Mouse (Mus musculus): ENCODE results near the gene Golga1. TPM values are rescaled to one million over a fixed set of nuclear protein-coding genes. Genes with fewer than 3 reads are reported as not detected.

The Golga1 gene
- polyA plus RNA-seq, 1 experiment from 2014 or later = 34.6 TPM

DNA sequence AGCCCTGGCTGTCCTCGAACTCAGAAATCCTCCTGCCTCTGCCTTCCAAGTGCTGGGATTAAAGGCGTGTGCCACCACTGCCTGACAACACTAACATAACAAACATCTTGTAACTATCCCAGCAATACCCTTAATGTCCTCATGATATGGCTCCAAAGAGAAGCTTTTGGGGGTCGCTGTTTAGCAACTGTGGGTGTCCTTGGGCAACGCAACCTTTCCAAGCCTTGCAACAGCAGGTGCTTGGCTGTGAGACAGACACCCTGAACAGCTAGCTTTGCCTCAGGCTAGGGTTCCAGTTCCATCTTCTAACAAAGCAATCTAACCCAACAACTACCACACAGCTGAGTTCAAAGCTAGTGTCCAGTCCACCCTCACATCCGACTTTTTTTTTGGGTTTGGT lies 61.8 kb downstream of the Golga1 start:
- H3K9ac ChIP-seq (replicated peaks; ENCODE audit: low read depth, low read length) = peak overlapping the region; percentile 80
- ATAC-seq (ENCODE audit: low read depth) = no peak
- 75% methylated on average over 5 of the region's 5 CpGs for WGBS

DNA sequence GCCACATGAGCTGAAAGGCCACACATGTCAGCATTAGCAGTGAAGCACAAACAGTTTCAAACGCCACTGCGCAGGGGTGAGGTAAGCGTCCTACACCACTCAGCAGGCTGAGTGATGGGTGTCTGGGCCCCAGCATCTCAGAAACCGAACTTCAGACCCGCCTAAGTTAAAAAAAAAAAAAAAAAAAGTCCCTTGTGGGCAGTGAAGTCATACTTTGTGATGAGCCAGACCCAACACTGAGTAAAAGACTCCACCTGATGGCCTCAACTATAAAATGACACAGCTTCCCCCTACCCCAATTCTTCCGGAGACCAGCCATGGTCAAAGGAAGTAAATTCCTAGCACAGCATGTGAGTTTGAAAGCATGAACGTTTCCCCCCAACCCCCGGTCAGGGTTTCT lies 62.2 kb downstream of the Golga1 start:
- H3K4me3 ChIP-seq (ENCODE audit: low read depth, low read length) = no peak overlapping the region; the same call in 1 of the 2 replicates
- WGBS = 52% methylated on average over 8 of the region's 8 CpGs
- H3K9me3 ChIP-seq (ENCODE audit: control insufficient read depth, low read length) = no peaks in the 10 kb centered on the region
- no peak for ATAC-seq (ENCODE audit: low read depth)
- H3K27me3 ChIP-seq (ENCODE audit: control insufficient read depth, insufficient read depth, low read length) = no peaks in the 10 kb centered on the region
- H3K4me2 ChIP-seq (ENCODE audit: low read depth, low read length) = peak overlapping the region; percentile 92
- H3K4me1 ChIP-seq (ENCODE audit: control insufficient read depth, insufficient read depth, low read length) = peaks cover 26% of the 10 kb centered on the region
- H3K9ac ChIP-seq (replicated peaks; ENCODE audit: low read depth, low read length) = no peak overlapping the region
- no peak overlapping the region for H3K27ac ChIP-seq (ENCODE audit: low read depth, low read length)
- peaks cover 32% of the 10 kb centered on the region for H3K36me3 ChIP-seq (ENCODE audit: control insufficient read depth, insufficient read depth, low read length)

More for the DNA sequence above, 61.8 kb downstream of the Golga1 start:
- peaks cover 32% of the 10 kb centered on the region for H3K36me3 ChIP-seq (ENCODE audit: control insufficient read depth, insufficient read depth, low read length)
- H3K4me1 ChIP-seq (ENCODE audit: control insufficient read depth, insufficient read depth, low read length) = peaks cover 26% of the 10 kb centered on the region
- peak overlapping the region; percentile 92 for H3K4me2 ChIP-seq (ENCODE audit: low read depth, low read length)
- no peak overlapping the region for H3K27ac ChIP-seq (ENCODE audit: low read depth, low read length)
- H3K4me3 ChIP-seq (ENCODE audit: low read depth, low read length) = peak overlapping the region; percentile 48
- no peaks in the 10 kb centered on the region for H3K27me3 ChIP-seq (ENCODE audit: control insufficient read depth, insufficient read depth, low read length)
- H3K9me3 ChIP-seq (ENCODE audit: control insufficient read depth, low read length) = no peaks in the 10 kb centered on the region

DNA sequence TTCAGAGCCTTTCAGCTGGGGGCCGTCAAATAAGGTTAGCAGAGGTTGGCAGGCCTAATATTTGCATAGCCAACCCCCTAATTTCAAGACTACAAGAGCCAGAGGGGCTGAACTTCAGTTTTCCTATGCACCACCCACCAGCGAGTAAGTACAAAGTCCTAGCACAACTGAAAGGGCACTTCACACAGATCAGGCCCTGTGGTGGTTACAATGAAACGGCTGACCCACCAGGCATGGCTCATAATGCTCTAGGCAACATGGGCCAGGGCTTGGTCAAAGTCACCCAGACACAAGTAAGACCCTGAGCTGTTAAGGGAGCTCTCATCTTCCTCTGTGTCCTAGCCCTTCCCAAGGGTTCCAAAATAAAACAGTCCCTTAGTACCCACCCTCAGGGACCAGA lies 63.5 kb downstream of the Golga1 start:
- Histone ChIP-seq H3K4me3 (ENCODE audit: low read depth, low read length) (no peak overlapping the region), H3K4me1 (ENCODE audit: control insufficient read depth, insufficient read depth, low read length) (peaks cover 22% of the 10 kb centered on the region), H3K27me3 (ENCODE audit: control insufficient read depth, insufficient read depth, low read length) (no peaks in the 10 kb centered on the region), H3K36me3 (ENCODE audit: control insufficient read depth, insufficient read depth, low read length) (peaks cover 32% of the 10 kb centered on the region), H3K9me3 (ENCODE audit: control insufficient read depth, low read length) (no peaks in the 10 kb centered on the region), H3K4me2 (ENCODE audit: low read depth, low read length) (no peak overlapping the region), H3K27ac (ENCODE audit: low read depth, low read length) (no peak overlapping the region), H3K9ac (replicated peaks; ENCODE audit: low read depth, low read length) (no peak overlapping the region)
- WGBS = 85% methylated on average over 3 of the region's 3 CpGs
- ATAC-seq (ENCODE audit: low read depth) = no peak

DNA sequence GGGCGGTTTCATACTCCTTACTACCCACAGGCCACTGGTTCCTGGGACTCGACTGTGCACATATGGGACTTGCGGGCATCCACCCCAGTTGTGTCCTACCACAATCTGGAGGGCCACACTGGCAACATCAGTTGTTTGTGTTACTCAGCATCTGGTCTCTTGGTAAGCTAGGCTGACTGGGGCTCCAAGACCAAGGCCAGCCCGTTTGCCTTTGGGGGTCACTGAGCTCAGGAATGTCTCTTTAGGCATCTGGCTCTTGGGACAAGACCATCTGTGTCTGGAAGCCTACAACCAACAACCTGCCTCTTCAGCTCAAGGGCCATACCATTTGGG lies 64.8 kb downstream of the Golga1 start:
- H3K4me3 ChIP-seq (ENCODE audit: low read depth, low read length) = no peak overlapping the region
- H3K9ac ChIP-seq (replicated peaks; ENCODE audit: low read depth, low read length) = no peak overlapping the region
- H3K36me3 ChIP-seq (ENCODE audit: control insufficient read depth, insufficient read depth, low read length) = peaks cover 32% of the 10 kb centered on the region
- H3K4me2 ChIP-seq (ENCODE audit: low read depth, low read length) = no peak overlapping the region
- no peaks in the 10 kb centered on the region for H3K9me3 ChIP-seq (ENCODE audit: control insufficient read depth, low read length)
- no peak for ATAC-seq (ENCODE audit: low read depth)
- no peaks in the 10 kb centered on the region for H3K27me3 ChIP-seq (ENCODE audit: control insufficient read depth, insufficient read depth, low read length)
- peaks cover 14% of the 10 kb centered on the region for H3K4me1 ChIP-seq (ENCODE audit: control insufficient read depth, insufficient read depth, low read length)
- 88% methylated on average over 4 of the region's 4 CpGs for WGBS
- no peak overlapping the region for H3K27ac ChIP-seq (ENCODE audit: low read depth, low read length)

DNA sequence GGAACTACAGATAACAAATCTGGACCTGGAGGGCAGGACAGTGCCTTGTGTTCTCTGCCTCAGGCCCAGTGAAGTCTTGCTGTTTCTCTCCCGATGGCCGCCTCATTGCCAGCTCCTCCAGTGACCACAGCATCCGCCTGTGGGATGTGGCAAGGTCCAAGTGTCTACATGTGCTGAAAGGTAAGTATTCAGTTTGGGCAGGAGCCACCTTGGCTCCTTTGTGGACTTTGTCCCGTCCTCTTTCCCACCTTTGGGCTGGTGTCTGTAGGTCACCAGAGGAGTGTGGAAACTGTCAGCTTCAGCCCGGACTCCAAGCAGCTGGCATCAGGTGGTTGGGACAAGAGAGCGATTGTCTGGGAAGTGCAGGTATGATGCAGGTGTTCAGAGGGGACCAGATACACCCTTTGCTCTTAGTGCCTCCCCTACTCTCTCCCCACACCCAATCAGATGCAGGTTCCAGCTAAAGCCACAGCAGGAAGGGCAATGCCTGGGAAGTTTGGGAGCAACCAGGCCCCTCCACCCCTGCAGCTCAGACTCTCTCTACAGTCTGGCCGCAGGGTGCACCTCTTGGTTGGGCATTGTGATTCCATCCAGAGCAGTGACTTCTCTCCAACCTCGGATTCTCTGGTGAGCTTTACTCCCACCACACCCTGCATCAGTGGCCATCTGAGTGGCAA lies 65.3 kb downstream of the Golga1 start:
- no peak overlapping the region for H3K9ac ChIP-seq (replicated peaks; ENCODE audit: low read depth, low read length)
- no peak overlapping the region for H3K27ac ChIP-seq (ENCODE audit: low read depth, low read length)
- H3K4me1 ChIP-seq (ENCODE audit: control insufficient read depth, insufficient read depth, low read length) = peaks cover 14% of the 10 kb centered on the region
- H3K9me3 ChIP-seq (ENCODE audit: control insufficient read depth, low read length) = no peaks in the 10 kb centered on the region
- 70% methylated on average over 8 of the region's 8 CpGs for WGBS
- H3K4me3 ChIP-seq (ENCODE audit: low read depth, low read length) = no peak overlapping the region
- H3K4me2 ChIP-seq (ENCODE audit: low read depth, low read length) = no peak overlapping the region
- no peaks in the 10 kb centered on the region for H3K27me3 ChIP-seq (ENCODE audit: control insufficient read depth, insufficient read depth, low read length)
- ATAC-seq (ENCODE audit: low read depth) = no peak
- H3K36me3 ChIP-seq (ENCODE audit: control insufficient read depth, insufficient read depth, low read length) = peaks cover 32% of the 10 kb centered on the region

DNA sequence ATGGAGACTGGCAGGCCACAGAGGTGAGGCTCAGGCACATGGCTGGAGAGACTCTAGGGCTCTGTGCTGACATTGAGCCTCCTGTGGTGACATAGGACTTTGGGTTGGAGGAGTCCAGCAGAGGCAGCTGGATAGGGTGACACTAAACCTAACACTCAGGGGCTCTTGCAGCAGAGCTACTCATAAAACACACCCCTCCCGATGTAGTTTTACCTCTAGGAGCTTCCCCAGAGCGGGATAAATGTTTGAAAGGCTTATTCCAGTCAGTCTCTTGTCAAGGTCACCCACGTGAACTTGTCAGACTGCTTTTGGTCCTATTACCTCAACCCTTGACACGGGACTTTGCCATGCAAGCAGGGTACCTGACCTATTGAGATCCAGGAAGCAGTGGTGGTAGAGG lies 66.0 kb downstream of the Golga1 start:
- Histone ChIP-seq H3K27ac (ENCODE audit: low read depth, low read length) (no peak overlapping the region), H3K4me3 (ENCODE audit: low read depth, low read length) (no peak overlapping the region), H3K36me3 (ENCODE audit: control insufficient read depth, insufficient read depth, low read length) (peaks cover 32% of the 10 kb centered on the region), H3K4me1 (ENCODE audit: control insufficient read depth, insufficient read depth, low read length) (peaks cover 14% of the 10 kb centered on the region), H3K4me2 (ENCODE audit: low read depth, low read length) (no peak overlapping the region), H3K9ac (replicated peaks; ENCODE audit: low read depth, low read length) (no peak overlapping the region), H3K9me3 (ENCODE audit: control insufficient read depth, low read length) (no peaks in the 10 kb centered on the region), H3K27me3 (ENCODE audit: control insufficient read depth, insufficient read depth, low read length) (no peaks in the 10 kb centered on the region)
- WGBS = 67% methylated on average over 4 of the region's 4 CpGs
- ATAC-seq (ENCODE audit: low read depth) = no peak

DNA sequence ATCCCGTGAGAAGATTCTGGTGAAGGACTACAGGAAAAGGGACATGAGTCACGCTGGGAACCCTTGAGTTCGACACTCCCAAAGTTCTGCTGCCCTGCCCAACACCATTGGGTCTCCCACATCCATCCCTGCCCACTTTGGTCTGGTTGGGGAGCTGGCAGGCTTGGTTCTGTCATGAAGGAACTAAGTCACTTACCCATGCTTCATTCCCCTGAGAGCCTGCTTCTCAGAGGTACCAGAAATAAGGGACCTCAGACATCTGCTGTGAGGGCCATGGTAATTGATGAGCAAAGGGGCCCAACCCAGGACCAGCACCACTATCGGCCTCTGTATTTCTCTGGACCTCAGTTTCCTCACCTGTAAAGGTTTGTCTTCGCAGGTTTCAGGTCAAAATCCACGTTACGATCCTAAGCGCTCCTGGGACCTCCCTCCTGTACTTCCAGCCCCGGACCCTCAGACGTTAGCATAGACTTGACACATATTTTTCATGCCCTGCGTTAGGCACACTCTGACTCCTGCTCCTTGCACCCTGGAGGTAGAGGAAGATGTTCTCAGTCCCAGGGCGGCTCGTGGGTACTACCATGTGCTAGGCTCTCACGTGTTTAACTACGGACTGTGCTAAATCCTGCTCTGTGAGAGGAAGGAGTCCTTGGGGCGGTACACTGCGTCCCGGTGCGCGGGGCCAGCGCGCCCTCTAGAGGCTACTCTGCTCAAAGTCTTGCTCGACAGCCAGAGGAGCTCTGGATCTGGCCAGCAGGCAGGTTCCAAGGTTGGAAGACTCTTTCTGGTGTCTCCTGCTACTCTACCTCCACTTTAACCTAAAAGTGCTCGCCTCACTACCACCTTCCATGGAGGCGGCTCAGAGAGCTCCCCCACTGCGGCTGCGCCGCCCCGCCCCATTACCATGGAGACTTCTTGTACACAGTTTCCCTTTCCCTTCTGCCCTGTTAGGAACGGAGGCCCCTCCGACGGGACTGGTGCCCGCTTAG lies 67.7 kb downstream of the Golga1 start, which contains the start of gene Wdr38:
Gene Wdr38, plus strand, starts transcription at position 91 of the 989 bp plus-strand sequence.
- Histone ChIP-seq H3K27me3 (ENCODE audit: control insufficient read depth, insufficient read depth, low read length) (no peaks in the 10 kb centered on the region), H3K4me2 (ENCODE audit: low read depth, low read length) (peak within 1 kb of the TSS; percentile 43), H3K27ac (ENCODE audit: low read depth, low read length) (no peak within 1 kb of the TSS), H3K4me3 (ENCODE audit: low read depth, low read length) (peak within 1 kb of the TSS; percentile 29), H3K9me3 (ENCODE audit: control insufficient read depth, low read length) (no peaks in the 10 kb centered on the region), H3K36me3 (ENCODE audit: control insufficient read depth, insufficient read depth, low read length) (peaks cover 25% of the 10 kb centered on the region), H3K4me1 (ENCODE audit: control insufficient read depth, insufficient read depth, low read length) (no peaks in the 10 kb centered on the region), H3K9ac (replicated peaks; ENCODE audit: low read depth, low read length) (peak within 1 kb of the TSS; percentile 16; the same call in 1 of the 2 replicates)
- 17% methylated on average over 33 of the region's 33 CpGs for WGBS
- ATAC-seq (ENCODE audit: low read depth) = peak; percentile 93

DNA sequence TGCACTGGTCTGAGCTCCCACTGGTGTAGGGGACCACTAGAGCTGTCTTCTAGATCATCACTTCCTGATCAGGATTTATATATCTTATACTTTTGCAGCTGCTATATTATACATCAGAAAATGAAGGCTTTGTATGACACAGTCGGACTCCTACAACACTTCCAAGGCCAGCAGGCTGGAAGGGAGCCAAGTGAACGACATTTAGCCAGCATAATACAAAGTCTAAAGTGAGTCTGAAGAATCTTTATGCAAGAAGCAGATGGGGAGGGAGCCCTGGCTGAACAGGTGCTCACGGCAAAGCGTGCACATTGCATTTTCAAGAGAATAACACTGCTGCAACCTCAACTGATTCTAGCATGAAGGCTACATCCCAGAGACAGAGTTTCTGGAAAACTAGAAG lies 72.9 kb downstream of the Golga1 start:
- no peak overlapping the region for H3K27ac ChIP-seq (ENCODE audit: low read depth, low read length)
- H3K9ac ChIP-seq (replicated peaks; ENCODE audit: low read depth, low read length) = no peak overlapping the region
- no peaks in the 10 kb centered on the region for H3K27me3 ChIP-seq (ENCODE audit: control insufficient read depth, insufficient read depth, low read length)
- H3K4me3 ChIP-seq (ENCODE audit: low read depth, low read length) = no peak overlapping the region
- no peaks in the 10 kb centered on the region for H3K36me3 ChIP-seq (ENCODE audit: control insufficient read depth, insufficient read depth, low read length)
- H3K4me1 ChIP-seq (ENCODE audit: control insufficient read depth, insufficient read depth, low read length) = no peaks in the 10 kb centered on the region
- 46% methylated on average over 4 of the region's 4 CpGs for WGBS
- no peaks in the 10 kb centered on the region for H3K9me3 ChIP-seq (ENCODE audit: control insufficient read depth, low read length)
- no peak for ATAC-seq (ENCODE audit: low read depth)
- H3K4me2 ChIP-seq (ENCODE audit: low read depth, low read length) = no peak overlapping the region

DNA sequence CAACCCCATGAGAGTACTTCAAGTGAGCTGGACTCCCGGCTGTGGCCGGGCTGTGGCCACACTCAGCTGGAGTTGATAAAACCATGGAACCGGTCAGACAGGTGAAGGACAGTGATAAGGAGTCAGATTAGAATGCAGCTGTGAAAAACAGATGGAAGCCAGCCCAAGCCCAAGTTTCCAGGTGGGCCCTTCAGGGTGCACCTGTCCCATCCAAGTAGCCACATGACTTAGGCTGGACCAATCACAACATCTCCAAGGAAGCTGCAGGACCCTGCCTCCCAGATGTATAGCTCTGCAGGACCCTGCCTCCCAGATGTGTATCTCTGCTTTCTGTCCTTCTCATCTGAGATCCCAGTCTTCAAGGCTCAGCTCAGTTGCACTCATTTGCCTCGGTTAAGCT lies 73.3 kb downstream of the Golga1 start:
- Histone ChIP-seq H3K4me2 (ENCODE audit: low read depth, low read length) (no peak overlapping the region), H3K4me3 (ENCODE audit: low read depth, low read length) (no peak overlapping the region), H3K4me1 (ENCODE audit: control insufficient read depth, insufficient read depth, low read length) (no peaks in the 10 kb centered on the region), H3K36me3 (ENCODE audit: control insufficient read depth, insufficient read depth, low read length) (no peaks in the 10 kb centered on the region), H3K27me3 (ENCODE audit: control insufficient read depth, insufficient read depth, low read length) (no peaks in the 10 kb centered on the region), H3K9ac (replicated peaks; ENCODE audit: low read depth, low read length) (no peak overlapping the region), H3K9me3 (ENCODE audit: control insufficient read depth, low read length) (no peaks in the 10 kb centered on the region), H3K27ac (ENCODE audit: low read depth, low read length) (no peak overlapping the region)
- 77% methylated on average over 4 of the region's 4 CpGs for WGBS
- ATAC-seq (ENCODE audit: low read depth) = no peak

Data from neural tube, embryonic 14.5 days (tissue).